Mouse (Mus musculus): ENCODE measurements around the gene Tex29. TPM values are rescaled to one million over a fixed set of nuclear protein-coding genes. Genes with fewer than 3 reads are reported as not detected.
"Not testable (repeated sequence)": the region's sequence is repeated elsewhere in the genome, so short reads cannot be mapped to it uniquely, and the experiment has no call there.

Gene Tex29
- polyA plus RNA-seq, 1 experiment from 2014 or later: not detected

DNA sequence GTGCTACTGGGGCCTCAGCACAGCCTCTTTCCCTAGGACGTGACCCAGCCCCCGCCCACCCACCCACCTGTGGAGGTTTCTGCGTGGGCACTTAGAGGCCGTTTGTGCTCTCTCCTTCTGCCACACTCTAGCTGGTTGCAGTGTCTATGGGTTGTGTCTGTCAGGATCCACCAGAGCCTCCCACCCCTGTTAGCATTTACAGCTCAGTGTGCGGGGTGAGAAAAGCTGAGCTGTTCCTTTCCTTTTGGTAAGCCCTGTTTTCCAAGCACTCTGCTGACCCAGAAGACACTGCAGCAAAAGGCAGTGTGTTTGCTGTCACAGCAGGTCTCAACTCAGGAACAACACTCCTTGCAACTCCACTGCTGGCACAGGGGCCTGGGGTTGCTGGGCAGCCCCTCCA lies 6.1 kb upstream of the Tex29 start:
- no peak for ATAC-seq (ENCODE audit: insufficient number of reproducible peaks, low FRiP score, low TSS enrichment, low read depth)

DNA sequence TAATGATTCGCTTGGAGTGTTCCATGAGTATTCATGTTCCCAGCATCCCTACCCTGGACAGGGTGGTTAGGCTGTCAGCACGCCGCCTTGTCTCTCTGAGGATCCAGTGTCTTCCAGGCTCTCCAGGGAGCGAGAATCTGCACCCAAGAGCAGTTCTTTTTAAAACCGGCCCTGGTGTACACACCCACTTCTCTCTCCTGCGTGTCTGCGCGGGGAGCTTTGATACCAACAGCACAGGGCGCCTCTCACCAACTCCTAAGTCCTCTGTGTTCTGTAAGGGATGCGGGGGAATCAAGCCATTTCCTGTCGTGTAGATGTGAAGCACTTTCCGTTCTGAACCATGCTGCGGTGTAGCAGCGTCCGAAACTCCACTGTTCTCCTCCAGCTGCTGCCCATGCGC lies 5.6 kb upstream of the Tex29 start:
- Histone ChIP-seq H3K4me1 (ENCODE audit: control insufficient read depth, insufficient read depth, low read length) (no peaks in the 10 kb centered on the region), H3K4me3 (ENCODE audit: low read depth, low read length) (no peak overlapping the region), H3K9ac (ENCODE audit: low read length) (no peak overlapping the region), H3K27ac (replicated peaks; ENCODE audit: low read depth, low read length) (no peak overlapping the region), H3K4me2 (ENCODE audit: low read depth, severe bottlenecking) (no peak overlapping the region), H3K36me3 (ENCODE audit: control insufficient read depth, insufficient read depth, low read length) (peaks cover 11% of the 10 kb centered on the region; the same call in 1 of the 2 replicates), H3K27me3 (ENCODE audit: control insufficient read depth, insufficient read depth, low read length) (no peaks in the 10 kb centered on the region), H3K9me3 (ENCODE audit: control insufficient read depth, low read length) (no peaks in the 10 kb centered on the region)
- 92% methylated on average over 16 of the region's 16 CpGs for WGBS
- DNase-seq (ENCODE audit: low spot score) (no peak), ATAC-seq (ENCODE audit: insufficient number of reproducible peaks, low FRiP score, low TSS enrichment, low read depth) (no peak)

More for the DNA sequence above, 6.1 kb upstream of the Tex29 start:
- no peak overlapping the region for H3K4me2 ChIP-seq (ENCODE audit: low read depth, severe bottlenecking)
- 89% methylated on average over 5 of the region's 5 CpGs for WGBS
- H3K27ac ChIP-seq (replicated peaks; ENCODE audit: low read depth, low read length): no peak overlapping the region
- no peaks in the 10 kb centered on the region for H3K27me3 ChIP-seq (ENCODE audit: control insufficient read depth, insufficient read depth, low read length)
- H3K9me3 ChIP-seq (ENCODE audit: control insufficient read depth, low read length): no peaks in the 10 kb centered on the region
- H3K4me3 ChIP-seq (ENCODE audit: low read depth, low read length): no peak overlapping the region
- peaks cover 11% of the 10 kb centered on the region; the same call in 1 of the 2 replicates for H3K36me3 ChIP-seq (ENCODE audit: control insufficient read depth, insufficient read depth, low read length)
- DNase-seq (ENCODE audit: low spot score): no peak
- H3K4me1 ChIP-seq (ENCODE audit: control insufficient read depth, insufficient read depth, low read length): no peaks in the 10 kb centered on the region
- H3K9ac ChIP-seq (ENCODE audit: low read length): no peak overlapping the region

DNA sequence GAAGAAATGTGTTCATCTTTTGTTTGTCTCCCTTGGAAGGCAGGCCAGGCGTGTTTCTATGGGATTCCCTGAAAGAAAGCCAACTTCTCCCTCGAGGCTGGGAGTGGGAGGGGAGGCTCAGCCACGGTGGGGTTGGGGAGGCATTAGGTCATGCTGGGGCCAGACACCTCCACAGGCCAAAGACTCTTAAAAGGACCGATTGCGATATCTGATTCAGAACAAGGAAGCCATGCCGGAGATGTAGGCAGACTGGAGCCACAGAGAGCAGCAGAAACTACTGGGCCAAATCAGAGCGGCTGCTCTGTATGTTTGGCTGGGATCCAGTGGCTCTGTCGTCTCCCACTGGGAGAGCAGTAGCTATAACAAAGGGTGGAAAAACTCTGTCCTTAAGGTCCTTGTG lies 1.3 kb downstream of the Tex29 start:
- Histone ChIP-seq H3K36me3 (ENCODE audit: control insufficient read depth, insufficient read depth, low read length) (no peaks in the 10 kb centered on the region), H3K9me3 (ENCODE audit: control insufficient read depth, low read length) (no peaks in the 10 kb centered on the region), H3K4me3 (ENCODE audit: low read depth, low read length) (no peak overlapping the region), H3K4me1 (ENCODE audit: control insufficient read depth, insufficient read depth, low read length) (no peaks in the 10 kb centered on the region), H3K27me3 (ENCODE audit: control insufficient read depth, insufficient read depth, low read length) (no peaks in the 10 kb centered on the region), H3K27ac (replicated peaks; ENCODE audit: low read depth, low read length) (no peak overlapping the region), H3K9ac (ENCODE audit: low read length) (no peak overlapping the region), H3K4me2 (ENCODE audit: low read depth, severe bottlenecking) (no peak overlapping the region)
- DNase-seq (ENCODE audit: low spot score) (no peak), ATAC-seq (ENCODE audit: insufficient number of reproducible peaks, low FRiP score, low TSS enrichment, low read depth) (no peak)
- 66% methylated on average over 8 of the region's 8 CpGs for WGBS

DNA sequence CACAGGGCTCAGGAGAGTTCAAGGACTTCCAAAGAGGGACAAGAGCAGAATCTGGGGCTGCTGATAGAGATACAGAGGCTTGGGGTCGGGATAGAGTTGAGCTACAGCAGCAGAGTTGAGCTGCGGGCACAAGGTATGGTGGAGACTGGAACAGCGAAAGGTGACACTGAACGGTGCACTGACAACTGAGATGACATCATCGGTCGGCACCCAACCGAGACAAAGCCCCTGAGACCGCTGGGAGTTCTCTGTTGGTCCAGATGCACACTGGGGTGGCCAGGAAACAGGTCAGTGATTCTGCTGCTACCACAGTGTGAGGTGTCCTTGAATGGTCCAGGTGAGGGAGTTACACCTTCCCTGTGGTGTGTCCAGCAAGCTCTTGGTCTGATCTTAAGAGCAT lies 2.5 kb downstream of the Tex29 start:
- Histone ChIP-seq H3K4me3 (ENCODE audit: low read depth, low read length) (no peak overlapping the region), H3K27ac (replicated peaks; ENCODE audit: low read depth, low read length) (no peak overlapping the region), H3K27me3 (ENCODE audit: control insufficient read depth, insufficient read depth, low read length) (no peaks in the 10 kb centered on the region), H3K4me1 (ENCODE audit: control insufficient read depth, insufficient read depth, low read length) (no peaks in the 10 kb centered on the region), H3K36me3 (ENCODE audit: control insufficient read depth, insufficient read depth, low read length) (no peaks in the 10 kb centered on the region), H3K9me3 (ENCODE audit: control insufficient read depth, low read length) (no peaks in the 10 kb centered on the region), H3K9ac (ENCODE audit: low read length) (no peak overlapping the region), H3K4me2 (ENCODE audit: low read depth, severe bottlenecking) (no peak overlapping the region)
- no peak for ATAC-seq (ENCODE audit: insufficient number of reproducible peaks, low FRiP score, low TSS enrichment, low read depth)
- no peak for DNase-seq (ENCODE audit: low spot score)
- WGBS: 87% methylated on average over 8 of the region's 8 CpGs

DNA sequence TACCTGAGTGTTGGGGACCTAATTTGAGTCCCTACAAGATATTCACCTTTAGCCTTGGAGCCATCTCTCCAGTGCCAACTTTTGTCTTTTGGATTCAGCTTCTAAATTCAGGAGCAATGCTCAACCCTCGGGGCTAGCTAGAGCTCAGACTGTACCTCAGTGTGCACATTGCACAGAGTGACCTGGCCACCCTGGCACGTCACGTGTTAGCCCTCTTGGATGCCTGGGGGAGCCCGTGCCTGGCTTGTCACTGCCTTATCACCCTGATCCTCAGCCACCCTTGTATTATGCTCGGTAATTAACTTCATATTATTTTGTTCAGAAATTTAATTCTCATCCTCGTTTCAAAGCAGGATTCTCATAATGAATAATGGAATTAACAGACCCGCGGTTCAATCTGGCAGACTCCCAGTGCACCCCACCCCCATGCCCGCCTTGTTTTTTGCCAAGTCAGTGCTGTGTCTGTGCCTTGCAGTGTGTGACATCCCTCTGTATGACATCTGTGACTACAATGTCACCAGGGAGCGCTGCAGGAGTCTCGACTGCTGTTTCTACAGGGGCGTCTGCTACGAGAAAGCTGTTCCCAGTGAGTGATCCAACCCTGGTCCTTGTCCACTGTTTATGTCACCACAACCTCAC lies 3.5 kb downstream of the Tex29 start:
- no peak overlapping the region for H3K27ac ChIP-seq (replicated peaks; ENCODE audit: low read depth, low read length)
- H3K9ac ChIP-seq (ENCODE audit: low read length): no peak overlapping the region
- no peaks in the 10 kb centered on the region for H3K36me3 ChIP-seq (ENCODE audit: control insufficient read depth, insufficient read depth, low read length)
- H3K4me3 ChIP-seq (ENCODE audit: low read depth, low read length): no peak overlapping the region
- H3K9me3 ChIP-seq (ENCODE audit: control insufficient read depth, low read length): no peaks in the 10 kb centered on the region
- DNase-seq (ENCODE audit: low spot score) (no peak), ATAC-seq (ENCODE audit: insufficient number of reproducible peaks, low FRiP score, low TSS enrichment, low read depth) (no peak)
- H3K27me3 ChIP-seq (ENCODE audit: control insufficient read depth, insufficient read depth, low read length): no peaks in the 10 kb centered on the region
- WGBS: 89% methylated on average over 13 of the region's 13 CpGs
- H3K4me2 ChIP-seq (ENCODE audit: low read depth, severe bottlenecking): no peak overlapping the region
- no peaks in the 10 kb centered on the region for H3K4me1 ChIP-seq (ENCODE audit: control insufficient read depth, insufficient read depth, low read length)

DNA sequence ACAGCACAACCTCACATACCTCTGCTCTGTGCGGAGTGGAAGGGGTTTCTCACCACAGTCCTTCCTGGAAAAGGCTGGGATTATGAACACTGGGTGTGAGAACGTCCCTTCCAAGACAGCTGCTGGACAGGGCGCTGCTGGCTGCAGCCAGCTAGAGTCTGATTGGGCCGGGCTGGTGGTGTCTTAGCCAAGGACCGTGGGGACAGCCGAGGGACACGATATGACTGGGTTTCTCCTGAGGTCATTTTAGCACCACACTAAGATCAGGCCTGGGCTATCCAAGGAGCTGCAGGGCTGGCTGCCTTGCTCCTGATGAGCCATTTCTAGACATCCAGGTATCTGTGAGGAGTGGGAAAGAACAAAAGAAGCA lies 4.0 kb downstream of the Tex29 start:
- no peak overlapping the region for H3K27ac ChIP-seq (replicated peaks; ENCODE audit: low read depth, low read length)
- H3K9me3 ChIP-seq (ENCODE audit: control insufficient read depth, low read length): no peaks in the 10 kb centered on the region
- no peaks in the 10 kb centered on the region for H3K4me1 ChIP-seq (ENCODE audit: control insufficient read depth, insufficient read depth, low read length)
- H3K27me3 ChIP-seq (ENCODE audit: control insufficient read depth, insufficient read depth, low read length): no peaks in the 10 kb centered on the region
- no peak for DNase-seq (ENCODE audit: low spot score)
- WGBS: 85% methylated on average over 7 of the region's 7 CpGs
- no peaks in the 10 kb centered on the region for H3K36me3 ChIP-seq (ENCODE audit: control insufficient read depth, insufficient read depth, low read length)
- no peak overlapping the region for H3K4me3 ChIP-seq (ENCODE audit: low read depth, low read length)
- no peak overlapping the region for H3K4me2 ChIP-seq (ENCODE audit: low read depth, severe bottlenecking)
- H3K9ac ChIP-seq (ENCODE audit: low read length): no peak overlapping the region
- no peak for ATAC-seq (ENCODE audit: insufficient number of reproducible peaks, low FRiP score, low TSS enrichment, low read depth)

DNA sequence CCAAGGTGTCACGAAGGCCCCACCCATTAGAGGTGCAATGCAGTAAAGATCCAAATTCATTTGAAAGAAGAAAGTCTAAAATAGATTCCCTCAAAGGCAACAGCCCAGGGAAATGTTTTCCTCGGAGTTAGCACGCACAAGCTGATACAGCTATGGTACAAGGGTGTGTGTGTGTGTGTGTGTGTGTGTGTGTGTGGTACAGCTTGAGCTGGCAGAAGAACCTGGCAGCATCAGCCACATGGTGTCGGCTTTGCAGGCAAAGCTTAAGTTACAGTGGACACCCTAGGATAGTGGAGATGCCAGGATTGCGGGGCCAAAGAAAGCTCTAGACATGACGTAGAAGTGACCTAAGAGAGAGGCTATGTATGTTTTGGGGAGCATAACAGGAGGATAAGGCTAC lies 6.5 kb downstream of the Tex29 start:
- ATAC-seq (ENCODE audit: insufficient number of reproducible peaks, low FRiP score, low TSS enrichment, low read depth) (no peak), DNase-seq (ENCODE audit: low spot score) (no peak)
- WGBS: 94% methylated on average over 6 of the region's 6 CpGs
- Histone ChIP-seq H3K4me2 (ENCODE audit: low read depth, severe bottlenecking) (no peak overlapping the region), H3K9me3 (ENCODE audit: control insufficient read depth, low read length) (no peaks in the 10 kb centered on the region), H3K4me3 (ENCODE audit: low read depth, low read length) (no peak overlapping the region), H3K4me1 (ENCODE audit: control insufficient read depth, insufficient read depth, low read length) (no peaks in the 10 kb centered on the region), H3K27me3 (ENCODE audit: control insufficient read depth, insufficient read depth, low read length) (no peaks in the 10 kb centered on the region), H3K9ac (ENCODE audit: low read length) (no peak overlapping the region), H3K27ac (replicated peaks; ENCODE audit: low read depth, low read length) (no peak overlapping the region), H3K36me3 (ENCODE audit: control insufficient read depth, insufficient read depth, low read length) (no peaks in the 10 kb centered on the region)

DNA sequence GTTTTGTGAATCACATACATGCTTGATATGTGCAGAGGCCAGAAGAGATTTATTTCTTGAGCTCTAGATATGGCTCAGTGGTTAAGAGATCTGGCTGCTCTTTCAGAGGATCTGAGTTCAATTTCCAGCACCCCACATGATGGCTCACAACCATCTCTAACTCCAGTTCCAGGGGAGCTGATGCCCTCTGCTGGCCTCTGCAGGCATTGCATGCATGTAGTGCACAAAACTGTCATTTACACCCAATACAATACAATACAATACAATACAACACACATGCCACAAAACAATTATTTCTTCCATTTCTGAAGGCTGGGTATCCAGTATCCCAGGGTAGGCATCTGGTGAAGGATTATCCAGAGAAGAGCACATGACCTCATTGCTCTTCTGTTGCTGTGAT lies 27.6 kb downstream of the Tex29 start:
- Histone ChIP-seq H3K9ac (ENCODE audit: low read length) (no peak overlapping the region), H3K36me3 (ENCODE audit: control insufficient read depth, insufficient read depth, low read length) (no peaks in the 10 kb centered on the region), H3K27ac (replicated peaks; ENCODE audit: low read depth, low read length) (no peak overlapping the region), H3K27me3 (ENCODE audit: control insufficient read depth, insufficient read depth, low read length) (no peaks in the 10 kb centered on the region), H3K4me2 (ENCODE audit: low read depth, severe bottlenecking) (no peak overlapping the region), H3K4me3 (ENCODE audit: low read depth, low read length) (no peak overlapping the region), H3K9me3 (ENCODE audit: control insufficient read depth, low read length) (no peaks in the 10 kb centered on the region), H3K4me1 (ENCODE audit: control insufficient read depth, insufficient read depth, low read length) (no peaks in the 10 kb centered on the region)
- ATAC-seq (ENCODE audit: insufficient number of reproducible peaks, low FRiP score, low TSS enrichment, low read depth): no peak
- no peak for DNase-seq (ENCODE audit: low spot score)

DNA sequence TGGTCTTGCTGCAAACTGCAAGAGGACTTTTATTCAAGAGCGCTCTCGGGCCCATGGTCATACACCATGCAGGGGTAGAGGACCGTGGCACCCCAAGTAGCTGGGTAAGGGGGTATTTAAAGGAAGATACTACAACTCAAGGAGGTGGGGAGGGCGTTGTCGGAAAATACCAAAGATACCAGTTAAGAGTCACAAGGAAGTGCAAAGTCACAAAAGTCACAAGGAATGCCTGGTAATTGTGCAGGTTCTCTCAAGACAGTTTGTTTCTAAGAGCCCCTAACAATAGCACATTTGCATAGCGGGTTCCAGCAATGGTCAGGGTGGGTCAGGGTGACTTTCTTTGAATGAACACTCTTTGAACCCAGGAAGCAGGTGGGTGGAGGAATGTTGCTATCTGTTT lies 34.0 kb downstream of the Tex29 start:
- not testable (repeated sequence) for H3K9me3 ChIP-seq (ENCODE audit: control insufficient read depth, low read length); DNase-seq (ENCODE audit: low spot score); H3K4me1 ChIP-seq (ENCODE audit: control insufficient read depth, insufficient read depth, low read length); ATAC-seq (ENCODE audit: insufficient number of reproducible peaks, low FRiP score, low TSS enrichment, low read depth); H3K4me3 ChIP-seq (ENCODE audit: low read depth, low read length); H3K36me3 ChIP-seq (ENCODE audit: control insufficient read depth, insufficient read depth, low read length); H3K4me2 ChIP-seq (ENCODE audit: low read depth, severe bottlenecking); H3K9ac ChIP-seq (ENCODE audit: low read length); H3K27me3 ChIP-seq (ENCODE audit: control insufficient read depth, insufficient read depth, low read length); H3K27ac ChIP-seq (replicated peaks; ENCODE audit: low read depth, low read length)
- WGBS: 98% methylated on average over 6 of the region's 6 CpGs
